Comparison of ENCODE assay signal across 15 mouse cellular contexts in the genomic region with DNA sequence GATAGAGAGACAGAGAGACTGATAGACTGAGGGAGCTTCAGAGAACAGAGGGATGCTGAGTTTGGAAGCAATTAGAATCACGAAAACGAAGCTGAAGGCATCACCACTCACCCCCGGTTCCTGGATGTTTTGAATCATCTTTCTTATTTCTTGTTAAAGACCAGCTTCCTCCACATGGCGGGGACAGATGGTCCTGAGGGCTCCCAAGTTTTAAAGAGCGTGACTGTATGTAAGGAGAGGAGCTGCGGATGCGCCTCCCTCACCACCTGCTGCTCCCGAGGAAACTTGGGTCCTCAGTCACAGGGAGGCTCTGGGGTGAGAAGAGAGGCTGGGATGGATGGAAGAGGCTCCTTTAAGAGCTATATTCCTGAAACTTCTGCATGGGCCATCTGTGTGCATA. TPM values are rescaled to one million over a fixed set of nuclear protein-coding genes. Genes with fewer than 3 reads are reported as not detected.
A peak's percentile ranks its signal among the peaks of the same experiment; 100 is the strongest.
DNase-seq lines count a peak whose midpoint lies in the region.
"Had no signal": no experiment of that assay in that cellular context is flagged by ENCODE, and none has a peak within 500 bp of the region (broad histone marks: within the 10 kb centered on the region; RNA-seq: fewer than 3 reads in every experiment).

No protein-coding gene starts in this region.

- DNase-seq in right cerebral cortex, adult 18-20 months, result peak; percentile 77
- no peak for DNase-seq in right cerebral cortex, postnatal 4 days
- DNase-seq in layer of hippocampus, adult 8-10 months (ENCODE audit: low spot score in 2 of 2), result peak; percentile 80 to 83
- peak; percentile 81 for DNase-seq in right cerebral cortex, adult 2 months (ENCODE audit: low spot score in 2 of 2)
- no peak for DNase-seq in cerebellum, adult 11 months
- no peak for DNase-seq in kidney, postnatal 10 days
- no peak for DNase-seq in adrenal gland, postnatal 4 days (ENCODE audit: low spot score in 2 of 2)
- DNase-seq: adrenal gland, postnatal 36 days; cerebellum, postnatal 25 days; gastrocnemius, postnatal 25 days; heart, postnatal 10 days; lung, postnatal 14 days had no signal

RNA-seq across cellular contexts. Expression of a gene that starts 36.3 kb away (rescaled TPM):
- total RNA-seq in layer of hippocampus, adult 8-10 months (2022), result 1 to 10 TPM; 1.2 to 2.5 (median 1.5) TPM
- 1 to 10 TPM in 1 of 2 experiments, under 1 TPM in 1; 0.39 to 1.5 TPM for total RNA-seq in adrenal gland, postnatal 4 days (2021)
- total RNA-seq: adrenal gland, postnatal 36 days; megakaryocyte-erythroid progenitor cell, adult 5-6 weeks; midbrain, postnatal 0 days had no signal

RNA-seq across cellular contexts. Expression of a gene that starts 42.2 kb away (rescaled TPM):
- total RNA-seq in layer of hippocampus, adult 8-10 months (2022), result under 1 TPM in 2 of 4 experiments, not detected in 2; 0.41 to 0.70 TPM
- total RNA-seq in adrenal gland, postnatal 4 days (2021), result 1 to 10 TPM in 1 of 2 experiments, not detected in 1; 1.0 TPM
- total RNA-seq: gastrocnemius, postnatal 25 days; heart, postnatal 10 days; left cerebral cortex, adult 8-10 months; megakaryocyte-erythroid progenitor cell, adult 5-6 weeks; midbrain, postnatal 0 days had no signal

Comparison
In these comparisons a context has a peak if more than half of its experiments do, and no peak if none do; other contexts are left out.
1. DNase-seq: peak in right cerebral cortex, adult 18-20 months (single experiment), layer of hippocampus, adult 8-10 months (2 of 2) and right cerebral cortex, adult 2 months (2 of 2); none in right cerebral cortex, postnatal 4 days (single experiment), cerebellum, adult 11 months (single experiment), kidney, postnatal 10 days (single experiment) and adrenal gland, postnatal 4 days (0 of 2).